Mouse (Mus musculus) ES-CJ7 (cell line): ENCODE data around the gene Vmn1r1.

Source experiments
- DNase-seq: peaks from one replicate; pipeline ENCODE4 v3.0.0; 2011; ENCODE audit warnings: low read depth, low spot score

The Vmn1r1 gene

DNA sequence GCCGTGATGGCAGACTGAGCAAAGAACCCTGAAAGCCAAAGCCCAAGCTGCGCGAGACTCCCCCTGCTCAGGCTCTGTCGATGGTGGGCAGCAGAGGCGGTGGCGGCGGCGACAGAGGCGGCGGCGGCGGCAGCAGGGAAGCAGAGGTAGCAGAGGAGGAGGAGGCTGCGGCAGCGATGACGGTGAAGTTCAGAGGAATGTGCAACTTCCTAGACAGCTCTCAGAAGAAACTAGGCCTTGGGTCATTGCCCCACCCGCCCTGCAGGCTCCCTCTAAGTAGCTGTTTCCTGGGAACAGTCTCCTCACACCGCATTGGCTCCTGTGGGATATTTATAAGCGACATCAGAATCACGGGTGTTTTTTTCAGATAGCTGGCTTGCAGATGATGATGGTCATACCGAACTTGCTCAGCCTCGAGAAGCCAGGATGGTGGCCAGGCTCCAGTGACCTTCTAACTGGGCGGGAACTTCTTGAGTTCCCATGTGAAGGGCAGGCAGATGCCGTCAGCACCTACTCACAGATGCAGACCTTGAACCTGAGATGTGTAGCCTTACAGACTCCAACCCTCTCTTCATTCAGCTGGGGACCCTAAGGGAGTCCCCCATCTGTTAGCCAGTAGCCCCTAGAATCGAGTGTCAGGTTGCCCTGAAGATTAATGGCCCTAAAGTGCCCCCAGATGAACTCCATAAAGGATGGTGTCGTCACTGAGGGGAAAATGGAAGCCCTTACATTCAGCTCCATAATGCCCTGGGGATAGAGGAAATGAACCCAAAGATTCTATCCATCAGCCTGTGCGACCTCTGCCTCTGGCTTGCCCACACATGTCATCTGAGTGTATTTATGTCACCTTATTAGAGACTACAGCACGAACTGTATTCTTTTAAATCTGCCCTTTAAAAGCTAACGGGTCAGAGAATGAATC lies 26.8 kb downstream of the Vmn1r1 start:
- DNase-seq, result peak; percentile 58

DNA sequence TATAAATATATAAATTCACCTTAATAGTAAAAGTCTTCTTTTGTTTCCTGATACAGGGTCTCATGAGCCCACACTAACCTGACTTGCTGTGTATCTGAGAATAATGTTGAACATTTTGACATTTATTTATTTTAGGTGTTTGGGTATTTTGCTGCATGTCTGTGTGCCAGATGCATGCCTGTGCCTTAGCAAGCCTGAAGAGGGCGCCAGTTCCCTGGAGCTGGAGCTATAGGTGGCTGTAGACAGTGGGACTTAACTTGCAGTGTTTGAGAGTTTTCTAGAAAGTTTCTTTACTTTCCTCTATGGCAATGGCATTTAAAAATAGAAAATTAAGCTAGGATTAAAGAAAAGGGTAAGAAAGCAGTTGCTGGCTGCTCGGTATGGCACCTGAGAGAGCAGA lies 33.5 kb downstream of the Vmn1r1 start:
- DNase-seq, result peak; percentile 63

DNA sequence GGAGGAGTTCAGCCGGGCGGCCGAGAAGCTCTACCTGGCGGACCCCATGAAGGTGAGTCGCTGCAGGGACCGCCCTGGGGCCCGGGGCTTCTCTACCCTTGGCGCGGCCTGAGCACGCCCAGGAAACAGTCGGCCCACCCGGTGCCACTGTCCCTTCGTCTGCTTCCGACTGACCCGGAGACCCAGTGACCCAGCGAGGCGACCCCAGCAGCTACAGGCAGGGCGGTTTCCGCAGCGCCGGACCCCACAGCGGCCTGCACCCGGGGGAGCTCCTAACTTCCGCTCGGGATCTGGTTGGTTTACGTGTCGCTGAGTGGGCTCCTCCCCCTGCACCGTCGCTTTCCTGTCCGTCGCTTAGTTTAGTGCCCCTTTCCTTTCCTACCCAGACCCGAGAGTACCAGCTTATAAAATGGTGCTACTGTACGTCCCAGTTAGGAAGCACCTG lies 39.3 kb downstream of the Vmn1r1 start:
- DNase-seq, result peak; percentile 96

DNA sequence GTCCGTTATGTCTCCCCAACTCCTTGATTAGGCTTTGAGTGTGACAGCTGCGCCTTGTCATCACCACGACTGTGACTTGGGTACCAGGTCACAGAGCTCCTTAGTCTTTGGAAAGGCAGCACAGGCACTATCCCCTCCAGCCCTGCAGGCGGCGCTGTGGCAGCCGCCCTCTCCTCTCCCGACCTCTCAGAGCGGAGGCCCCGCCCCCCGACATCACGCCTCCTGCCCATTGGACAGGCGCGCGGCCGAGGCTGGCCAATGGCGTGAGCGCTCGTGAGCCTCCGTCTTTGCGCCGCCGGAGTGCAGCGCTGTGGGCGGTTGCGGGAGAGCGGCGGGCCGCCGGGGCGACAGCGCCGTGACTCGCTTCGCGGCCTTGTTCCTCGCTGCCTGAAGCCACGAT lies 39.8 kb downstream of the Vmn1r1 start, which contains the start of gene Srp9:
TSS of gene Srp9 (plus strand) at position 232 of the 400 bp plus-strand sequence.
- DNase-seq, result peak; percentile 98

DNA sequence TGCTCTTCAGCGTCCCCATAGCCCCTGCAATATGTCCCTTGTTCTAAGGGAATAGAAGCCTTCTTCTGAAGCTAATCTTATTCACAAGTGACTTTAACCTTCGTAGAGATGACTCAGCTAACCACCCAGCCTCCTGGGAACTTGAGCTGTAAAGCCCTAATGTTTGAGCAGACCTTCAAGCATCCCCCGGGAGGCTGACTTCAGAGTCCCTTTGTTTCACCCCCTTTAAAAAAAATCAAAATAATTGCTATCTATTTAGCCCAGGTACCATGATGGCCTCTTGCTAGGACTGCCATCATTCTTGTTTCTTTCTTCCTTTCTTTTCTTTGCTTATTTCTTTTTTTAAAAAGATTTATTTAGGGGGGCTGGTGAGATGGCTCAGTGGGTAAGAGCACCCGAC lies 41.9 kb downstream of the Vmn1r1 start:
- no peak for DNase-seq

DNA sequence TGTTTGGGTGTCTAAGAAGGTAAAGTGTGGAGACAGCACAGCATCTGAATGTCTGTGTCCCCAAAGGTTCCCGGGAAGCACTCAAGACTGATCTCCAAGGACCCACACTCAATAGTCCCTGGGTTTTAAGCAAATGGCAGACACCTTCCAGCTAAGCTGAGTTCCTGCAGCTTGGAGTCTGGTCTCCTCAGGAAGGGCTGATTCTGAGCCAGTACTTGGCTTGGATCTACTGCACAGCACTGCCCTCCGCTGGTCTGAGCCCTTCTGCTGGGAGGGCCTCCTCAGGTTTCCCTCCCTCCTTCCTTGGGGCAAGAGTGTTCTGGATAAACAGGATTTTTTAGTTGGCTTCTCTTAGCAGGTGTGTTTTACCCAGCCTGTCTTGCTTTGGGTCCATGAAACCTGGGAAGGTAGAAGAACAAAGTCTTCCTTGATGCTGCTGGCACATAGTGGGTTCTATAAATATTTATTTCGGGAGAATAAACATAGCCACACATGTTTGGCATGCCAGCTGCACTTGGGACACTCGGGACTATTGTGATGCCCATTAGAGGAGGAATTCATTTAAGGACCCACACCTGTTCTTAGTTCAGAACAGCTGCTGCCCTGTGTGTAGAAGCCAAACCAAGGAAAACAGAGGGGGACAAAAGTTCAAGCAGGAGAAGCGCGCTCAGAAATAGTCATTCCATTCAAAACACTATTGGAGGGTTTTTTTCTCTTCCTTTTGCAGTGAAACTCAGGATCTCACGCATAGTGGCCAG lies 48.5 kb downstream of the Vmn1r1 start:
- DNase-seq, result peak; percentile 79

GRCm38 (mm10) chr1:182115197-182115596 lies 49.1 kb downstream of the Vmn1r1 start:
- DNase-seq, result peak; percentile 86

DNA sequence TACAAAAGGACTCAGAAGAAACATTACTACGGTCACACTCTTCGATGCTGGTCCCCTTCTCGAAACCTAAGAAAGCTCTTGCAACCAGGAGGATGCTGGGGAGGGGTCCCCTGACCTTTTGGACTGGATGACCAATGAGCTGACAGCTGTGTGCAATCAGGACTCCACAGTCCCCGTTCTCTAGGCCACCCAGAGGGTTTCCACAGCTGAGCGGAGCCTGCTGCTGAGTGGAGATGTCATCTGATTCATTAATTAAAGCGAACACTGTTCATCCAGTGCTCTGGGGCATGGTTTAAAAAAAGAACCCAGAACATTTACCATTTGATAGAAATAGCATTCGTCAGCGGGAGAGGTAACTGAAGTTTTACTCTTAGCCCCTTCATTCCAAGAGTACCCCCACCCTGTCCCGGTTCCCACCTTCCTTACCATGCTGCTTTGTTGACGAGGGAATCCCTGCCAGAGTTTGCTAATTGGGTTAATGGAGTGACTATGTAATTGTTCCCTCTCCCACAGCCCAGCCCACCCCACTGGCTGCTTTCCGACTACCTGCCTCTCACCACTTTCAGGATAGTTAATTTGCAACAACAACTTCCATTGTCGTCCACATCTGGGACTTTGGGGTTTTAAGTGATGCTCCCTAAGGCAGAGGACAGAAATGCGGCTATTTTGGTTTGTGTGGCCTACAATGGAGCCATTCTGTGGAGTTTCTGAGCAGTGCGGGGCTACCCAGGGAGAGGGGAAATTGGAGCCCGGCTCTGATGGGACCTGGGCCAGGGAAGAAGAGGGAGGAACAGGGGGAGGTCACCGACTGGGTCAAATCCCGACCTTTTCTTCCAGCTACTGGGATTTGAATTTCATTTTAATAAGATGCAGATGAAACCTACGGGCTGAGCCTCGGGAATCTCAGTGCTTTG lies 50.4 kb downstream of the Vmn1r1 start:
- DNase-seq, result no peak

GRCm38 (mm10) chr1:182113131-182113530 lies 51.2 kb downstream of the Vmn1r1 start:
- DNase-seq, result no peak

- no peak for DNase-seq
These were observed 51.9 kb downstream of the Vmn1r1 start for GRCm38 (mm10) chr1:182112385-182112784.

DNA sequence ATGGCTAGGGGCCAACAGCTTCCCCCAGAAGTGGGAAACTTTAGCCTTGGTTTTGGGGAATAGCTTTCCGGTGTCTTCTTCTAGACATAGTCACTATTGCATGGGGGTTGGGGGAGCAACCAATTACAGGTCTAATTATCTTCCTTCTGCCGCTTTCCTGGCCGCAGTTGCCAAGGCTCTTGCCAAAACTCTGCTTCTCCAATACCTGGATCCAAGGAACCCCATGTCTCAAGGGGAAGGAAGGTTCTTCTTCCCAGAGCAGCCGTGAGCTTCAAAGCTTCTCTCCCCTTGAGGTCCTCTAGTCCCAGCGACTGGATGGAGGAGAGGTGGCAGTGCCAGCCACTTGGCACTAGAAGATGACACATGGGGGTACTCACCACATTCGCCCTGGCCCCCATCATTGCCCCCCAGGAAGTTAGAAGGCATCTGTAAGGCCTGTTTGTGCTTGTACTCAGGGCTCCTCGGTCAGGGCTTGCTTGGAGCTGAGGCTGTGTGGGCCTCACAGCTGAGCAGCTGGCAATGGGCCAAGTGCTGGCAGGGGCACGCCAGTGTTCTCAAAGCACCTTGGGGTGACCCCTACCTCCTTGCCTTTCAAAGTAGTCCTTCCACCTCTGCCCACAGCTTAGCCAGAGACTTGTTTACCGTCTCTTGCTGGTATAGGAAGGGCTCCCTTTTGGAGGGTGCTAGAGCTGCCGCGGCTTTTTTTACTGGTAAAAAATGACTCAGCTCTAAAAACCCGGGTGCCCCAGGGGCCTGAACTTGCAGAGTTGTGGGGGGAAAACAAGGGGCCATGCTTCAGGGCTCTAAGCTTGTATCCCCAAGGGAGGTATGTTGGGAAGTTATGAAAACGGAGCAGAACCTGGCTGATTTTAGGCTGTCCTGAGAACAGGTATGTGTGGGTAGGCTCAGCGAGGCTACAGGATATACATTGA lies 52.6 kb downstream of the Vmn1r1 start:
- no peak for DNase-seq

DNA sequence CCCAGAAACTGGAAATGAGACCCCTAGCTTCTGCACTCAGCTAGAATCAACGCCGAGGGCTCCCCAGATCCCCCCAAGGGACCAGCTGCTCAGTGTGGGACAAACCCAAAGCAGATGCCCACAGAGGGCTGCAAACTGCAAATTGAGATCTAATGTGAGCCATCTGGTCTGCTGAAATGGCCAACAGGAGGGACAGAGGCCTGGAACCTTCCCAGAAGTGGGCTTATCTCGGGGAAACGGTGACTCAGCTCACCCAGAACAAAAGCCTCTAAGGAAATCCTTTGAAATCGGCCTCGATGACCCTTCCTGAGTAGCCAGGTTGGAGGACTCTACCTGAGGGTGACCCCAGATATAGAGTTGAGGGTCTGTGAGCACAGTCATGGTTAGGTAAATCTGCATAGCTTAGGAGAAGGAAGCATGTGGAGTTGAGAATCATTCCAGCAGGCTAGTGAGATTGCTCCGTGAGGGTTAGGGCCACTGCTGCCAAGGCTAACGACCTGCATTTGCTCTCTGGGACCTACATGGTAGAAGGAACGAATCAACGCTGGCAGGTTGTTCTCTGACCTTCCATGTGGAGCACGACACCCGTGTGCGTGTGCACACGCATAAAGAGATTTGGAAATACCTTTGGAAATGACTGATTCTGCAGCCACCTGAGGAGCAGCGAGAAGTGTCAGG lies 53.4 kb downstream of the Vmn1r1 start:
- DNase-seq, result no peak

GRCm38 (mm10) chr1:182110185-182110584 lies 54.1 kb downstream of the Vmn1r1 start:
- DNase-seq, result no peak

GRCm38 (mm10) chr1:182108397-182109099 lies 55.7 kb downstream of the Vmn1r1 start:
- no peak for DNase-seq

GRCm38 (mm10) chr1:182107251-182107650 lies 57.0 kb downstream of the Vmn1r1 start:
- DNase-seq, result no peak

DNA sequence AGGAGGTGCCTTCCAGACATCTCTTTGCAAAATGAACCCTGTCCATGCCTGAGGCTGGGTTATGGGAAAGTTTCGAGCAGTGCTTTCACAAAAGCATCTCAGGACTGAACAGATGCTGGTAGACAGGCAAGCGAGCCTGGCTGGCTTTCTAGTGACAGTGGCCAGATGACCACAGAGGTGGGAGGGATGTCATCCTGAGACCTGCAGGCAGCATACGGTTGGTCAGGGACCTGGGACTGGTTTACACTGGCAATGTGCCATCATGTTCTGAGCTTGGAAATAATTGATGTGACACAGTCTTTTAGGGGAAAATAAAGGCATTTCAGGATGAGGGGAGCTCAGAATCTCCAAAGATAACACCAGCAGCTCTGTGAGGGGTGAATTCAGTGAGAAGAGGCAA lies 59.3 kb downstream of the Vmn1r1 start:
- no peak for DNase-seq
